Mouse (Mus musculus): ENCODE results near the gene Olfr1466. TPM values are rescaled to one million over a fixed set of nuclear protein-coding genes. Genes with fewer than 3 reads are reported as not detected.

Gene Olfr1466
- polyA plus RNA-seq (2012; fragmentation: generic; extraction: Trizol), result not detected
- long read RNA-seq, experiment 1, result 0 reads
- long read RNA-seq, experiment 2, result 0 reads

DNA sequence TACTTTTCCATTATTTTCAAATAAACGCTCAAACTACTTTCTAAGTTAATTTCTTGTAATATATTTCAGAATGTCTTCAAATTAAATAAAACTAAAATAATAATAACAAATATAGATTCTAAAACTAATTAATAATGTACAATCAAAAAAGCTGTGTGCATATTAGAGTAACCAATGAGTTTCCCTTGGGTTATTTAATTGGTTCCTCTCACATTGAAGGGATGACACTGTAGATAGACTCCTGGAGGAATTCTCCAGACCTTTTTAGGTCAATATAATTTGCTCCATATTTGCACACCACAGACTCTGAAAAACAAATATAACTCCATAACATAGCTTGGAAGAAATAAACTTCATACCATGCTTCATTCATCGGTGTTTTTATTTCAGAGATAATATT lies at the start of gene Olfr1466:
TSS of gene Olfr1466 (plus strand) at position 301 of the 400 bp plus-strand sequence.
- Histone ChIP-seq H3ac (ENCODE audit: control insufficient read depth, insufficient read length, low read depth) (no peak within 1 kb of the TSS), H3K27me3 (ENCODE audit: control insufficient read depth, insufficient read depth, insufficient read length) (no peaks in the 10 kb centered on the region), H3K4me3 (ENCODE audit: insufficient read depth, poor library complexity, severe bottlenecking) (no peak within 1 kb of the TSS), H3K36me3 (ENCODE audit: control insufficient read depth, insufficient read depth) (no peaks in the 10 kb centered on the region), H3K79me2 (ENCODE audit: control insufficient read depth, insufficient read depth) (no peaks in the 10 kb centered on the region), H3K79me3 (ENCODE audit: low read depth) (no peaks in the 10 kb centered on the region)
- TF ChIP-seq USF1 (IDR thresholded peaks at IDR 0.05; ENCODE audit: low read depth) (no peak), CEBPB (IDR thresholded peaks at IDR 0.05; ENCODE audit: low read depth) (no peak), MYOG (IDR thresholded peaks at IDR 0.05; ENCODE audit: control insufficient read depth, extremely low read depth, insufficient read length) (no peak), FOSL1 (IDR thresholded peaks at IDR 0.05; ENCODE audit: insufficient read depth, low read length, poor library complexity, severe bottlenecking) (no peak), MAX (IDR thresholded peaks at IDR 0.05) (no peak), MYOD1 (IDR thresholded peaks at IDR 0.05; ENCODE audit: control insufficient read depth, insufficient read length, low read depth) (no peak), CTCF (IDR thresholded peaks at IDR 0.05; ENCODE audit: control insufficient read depth, insufficient read depth, insufficient read length) (no peak)

DNA sequence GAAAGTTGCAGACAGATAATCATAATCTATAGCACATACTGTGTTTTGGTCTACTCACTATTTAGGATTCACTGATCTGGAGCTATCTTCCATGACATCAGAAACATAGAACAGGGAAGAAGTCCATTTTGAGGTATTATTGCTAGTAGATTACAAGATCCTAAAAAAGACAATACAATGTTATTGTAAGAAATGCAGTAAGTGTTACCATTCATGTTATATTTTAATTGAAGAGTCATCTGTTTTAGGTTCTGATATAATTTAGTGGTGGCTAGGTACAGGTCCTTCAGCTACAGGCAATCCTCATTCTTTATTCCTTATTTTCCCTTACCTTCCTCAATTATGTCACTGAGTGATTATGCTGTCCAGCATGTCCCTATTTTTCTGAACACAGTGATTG lies 23.2 kb upstream of the Olfr1466 start, which contains the start of gene Olfr1465:
TSS of gene Olfr1465 (minus strand) at position 101 of the 400 bp plus-strand sequence.
- Histone ChIP-seq H3K79me2 (ENCODE audit: control insufficient read depth, insufficient read depth) (no peaks in the 10 kb centered on the region), H3K4me3 (ENCODE audit: insufficient read depth, poor library complexity, severe bottlenecking) (no peak within 1 kb of the TSS), H3K79me3 (ENCODE audit: low read depth) (no peaks in the 10 kb centered on the region), H3K36me3 (ENCODE audit: control insufficient read depth, insufficient read depth) (no peaks in the 10 kb centered on the region), H3K27me3 (ENCODE audit: control insufficient read depth, insufficient read depth, insufficient read length) (no peaks in the 10 kb centered on the region), H3ac (ENCODE audit: control insufficient read depth, insufficient read length, low read depth) (no peak within 1 kb of the TSS)
- no peak for TF ChIP-seq MAX (IDR thresholded peaks at IDR 0.05)
- TF ChIP-seq MYOD1 (IDR thresholded peaks at IDR 0.05; ENCODE audit: control insufficient read depth, insufficient read length, low read depth), result no peak
- no peak for TF ChIP-seq CTCF (IDR thresholded peaks at IDR 0.05; ENCODE audit: control insufficient read depth, insufficient read depth, insufficient read length)
- TF ChIP-seq CEBPB (IDR thresholded peaks at IDR 0.05; ENCODE audit: low read depth), result no peak
- no peak for TF ChIP-seq FOSL1 (IDR thresholded peaks at IDR 0.05; ENCODE audit: insufficient read depth, low read length, poor library complexity, severe bottlenecking)

DNA sequence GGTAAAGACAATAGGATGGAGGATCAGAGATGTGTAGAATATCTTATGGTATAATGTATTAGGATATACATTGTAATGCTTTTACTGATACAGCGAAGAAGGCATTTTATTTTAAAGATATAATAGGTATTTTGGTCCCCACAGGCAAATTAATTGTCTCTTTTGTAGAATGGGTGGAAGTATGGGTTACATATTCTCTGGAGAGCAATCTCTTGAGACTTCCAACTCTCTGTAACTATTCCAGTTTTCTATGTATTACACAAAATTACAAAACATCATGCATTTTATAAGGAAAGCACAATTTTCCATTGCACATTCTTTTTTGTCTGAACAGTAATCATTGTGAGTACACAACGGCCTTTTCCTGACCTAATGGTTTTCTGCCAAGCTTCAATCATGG lies 23.3 kb downstream of the Olfr1466 start, which contains the start of gene Olfr1467:
TSS of gene Olfr1467 (plus strand) at position 301 of the 400 bp plus-strand sequence.
- H3K79me2 ChIP-seq (ENCODE audit: control insufficient read depth, insufficient read depth), result no peaks in the 10 kb centered on the region
- no peak within 1 kb of the TSS for H3ac ChIP-seq (ENCODE audit: control insufficient read depth, insufficient read length, low read depth)
- H3K27me3 ChIP-seq (ENCODE audit: control insufficient read depth, insufficient read depth, insufficient read length), result no peaks in the 10 kb centered on the region
- TF ChIP-seq CEBPB (IDR thresholded peaks at IDR 0.05; ENCODE audit: low read depth), result no peak
- TF ChIP-seq MYOG (IDR thresholded peaks at IDR 0.05; ENCODE audit: control insufficient read depth, extremely low read depth, insufficient read length), result no peak
- TF ChIP-seq MAX (IDR thresholded peaks at IDR 0.05), result no peak
- no peak for TF ChIP-seq MYOD1 (IDR thresholded peaks at IDR 0.05; ENCODE audit: control insufficient read depth, insufficient read length, low read depth)
- no peak for TF ChIP-seq USF1 (IDR thresholded peaks at IDR 0.05; ENCODE audit: low read depth)
- TF ChIP-seq CTCF (IDR thresholded peaks at IDR 0.05; ENCODE audit: control insufficient read depth, insufficient read depth, insufficient read length), result no peak
- no peak for TF ChIP-seq FOSL1 (IDR thresholded peaks at IDR 0.05; ENCODE audit: insufficient read depth, low read length, poor library complexity, severe bottlenecking)
- H3K36me3 ChIP-seq (ENCODE audit: control insufficient read depth, insufficient read depth), result no peaks in the 10 kb centered on the region
- H3K4me3 ChIP-seq (ENCODE audit: insufficient read depth, poor library complexity, severe bottlenecking), result no peak within 1 kb of the TSS
- no peaks in the 10 kb centered on the region for H3K79me3 ChIP-seq (ENCODE audit: low read depth)

Other genes starting within 250 kb of the Olfr1466 start
- gene Olfr1457, start 241.0 kb upstream of the Olfr1466 start, polyA plus RNA-seq (2012; fragmentation: generic; extraction: Trizol), result not detected
- gene Olfr1458, start 232.1 kb upstream of the Olfr1466 start, polyA plus RNA-seq (2012; fragmentation: generic; extraction: Trizol), result not detected
- gene Olfr1459, start 189.3 kb upstream of the Olfr1466 start, polyA plus RNA-seq (2012; fragmentation: generic; extraction: Trizol), result 0.01 TPM
- not detected for gene Olfr1461, start 175.9 kb upstream of the Olfr1466 start, polyA plus RNA-seq (2012; fragmentation: generic; extraction: Trizol)
- gene Olfr1462, start 153.1 kb upstream of the Olfr1466 start, polyA plus RNA-seq (2012; fragmentation: generic; extraction: Trizol), result not detected
- not detected for gene Olfr1463, start 107.5 kb upstream of the Olfr1466 start, polyA plus RNA-seq (2012; fragmentation: generic; extraction: Trizol)
- gene Olfr1465, start 23.3 kb upstream of the Olfr1466 start, polyA plus RNA-seq (2012; fragmentation: generic; extraction: Trizol), result not detected
- not detected for gene Olfr1467, start 23.4 kb downstream of the Olfr1466 start, polyA plus RNA-seq (2012; fragmentation: generic; extraction: Trizol)
- gene Olfr1469, start 69.0 kb downstream of the Olfr1466 start, polyA plus RNA-seq (2012; fragmentation: generic; extraction: Trizol), result not detected
- not detected for gene Olfr1471, start 104.5 kb downstream of the Olfr1466 start, polyA plus RNA-seq (2012; fragmentation: generic; extraction: Trizol)
- not detected for gene Olfr1472, start 117.2 kb downstream of the Olfr1466 start, polyA plus RNA-seq (2012; fragmentation: generic; extraction: Trizol)
- not detected for gene Olfr1474, start 130.7 kb downstream of the Olfr1466 start, polyA plus RNA-seq (2012; fragmentation: generic; extraction: Trizol)
- gene Olfr1475, start 141.3 kb downstream of the Olfr1466 start, polyA plus RNA-seq (2012; fragmentation: generic; extraction: Trizol), result not detected
- not detected for gene Olfr1477, start 161.7 kb downstream of the Olfr1466 start, polyA plus RNA-seq (2012; fragmentation: generic; extraction: Trizol)
- not detected for gene Olfr1480, start 189.1 kb downstream of the Olfr1466 start, polyA plus RNA-seq (2012; fragmentation: generic; extraction: Trizol)
- gene Olfr1484, start 244.6 kb downstream of the Olfr1466 start, polyA plus RNA-seq (2012; fragmentation: generic; extraction: Trizol), result not detected